Mouse (Mus musculus): ENCODE results near the gene Gm438. TPM values are rescaled to one million over a fixed set of nuclear protein-coding genes. Genes with fewer than 3 reads are reported as not detected.

Gm438 gene
- polyA plus RNA-seq (2012; ENCODE audit: low replicate concordance) = not detected in 2 replicates

GRCm38 (mm10) chr4:144786483-144786882 lies at the start of gene Gm438:
Gm438 (minus strand) TSS chr4:144786583.

Other genes with a start within 250 kb of the Gm438 start
- gene Gm13124, start 221.4 kb downstream of the Gm438 start, polyA plus RNA-seq (2012; ENCODE audit: low replicate concordance) = not detected in 2 replicates
- not detected in 2 replicates for gene Aadacl4, start 172.9 kb downstream of the Gm438 start, polyA plus RNA-seq (2012; ENCODE audit: low replicate concordance)
- not detected in 2 replicates for gene Gm436, start 100.2 kb downstream of the Gm438 start, polyA plus RNA-seq (2012; ENCODE audit: low replicate concordance)
- not detected in 2 replicates for gene Gm13178, start 65.2 kb downstream of the Gm438 start, polyA plus RNA-seq (2012; ENCODE audit: low replicate concordance)
- 6.8 and 7.6 TPM in 2 replicates for gene Dhrs3, start 106.2 kb upstream of the Gm438 start, polyA plus RNA-seq (2012; ENCODE audit: low replicate concordance)